Mouse (Mus musculus): ENCODE data around the gene Otop2. TPM values are rescaled to one million over a fixed set of nuclear protein-coding genes. Genes with fewer than 3 reads are reported as not detected.

Gene Otop2
- polyA plus RNA-seq, 1 experiment from 2014 or later = 0.31 TPM

GRCm38 (mm10) chr11:115290314-115290713, 16.6 kb upstream of the Otop2 start:
- Histone ChIP-seq H3K9me3 (no peaks in the 10 kb centered on the region), H3K9ac (no peak overlapping the region), H3K36me3 (no peaks in the 10 kb centered on the region), H3K27me3 (no peaks in the 10 kb centered on the region; the same call in 1 of the 2 replicates), H3K4me2 (no peak overlapping the region), H3K27ac (no peak overlapping the region), H3K4me1 (no peaks in the 10 kb centered on the region), H3K4me3 (no peak overlapping the region)
- 84% methylated on average over 1 of the region's 1 CpGs for WGBS
- ATAC-seq (ENCODE audit: insufficient number of reproducible peaks, low FRiP score, low TSS enrichment, low read depth) = no peak

GRCm38 (mm10) chr11:115290919-115291318, 16.0 kb upstream of the Otop2 start:
- Histone ChIP-seq H3K9me3 (no peaks in the 10 kb centered on the region), H3K27ac (no peak overlapping the region), H3K4me3 (no peak overlapping the region), H3K27me3 (peaks cover 4% of the 10 kb centered on the region), H3K36me3 (no peaks in the 10 kb centered on the region), H3K9ac (no peak overlapping the region), H3K4me1 (no peaks in the 10 kb centered on the region), H3K4me2 (no peak overlapping the region)
- ATAC-seq (ENCODE audit: insufficient number of reproducible peaks, low FRiP score, low TSS enrichment, low read depth) = no peak
- WGBS = 62% methylated on average over 6 of the region's 6 CpGs

- Histone ChIP-seq H3K4me3 (no peak overlapping the region), H3K9me3 (no peaks in the 10 kb centered on the region), H3K4me1 (no peaks in the 10 kb centered on the region), H3K27ac (no peak overlapping the region), H3K36me3 (no peaks in the 10 kb centered on the region), H3K27me3 (peaks cover 10% of the 10 kb centered on the region), H3K9ac (no peak overlapping the region), H3K4me2 (no peak overlapping the region)
- 76% methylated on average over 10 of the region's 10 CpGs for WGBS
- no peak for ATAC-seq (ENCODE audit: insufficient number of reproducible peaks, low FRiP score, low TSS enrichment, low read depth)
These were observed 15.5 kb upstream of the Otop2 start for GRCm38 (mm10) chr11:115291503-115291902.

GRCm38 (mm10) chr11:115292631-115293375, 14.2 kb upstream of the Otop2 start:
- WGBS = 60% methylated on average over 14 of the region's 14 CpGs
- Histone ChIP-seq H3K4me3 (no peak overlapping the region), H3K27me3 (peaks cover 22% of the 10 kb centered on the region), H3K4me1 (peaks cover 8% of the 10 kb centered on the region), H3K9ac (no peak overlapping the region), H3K4me2 (no peak overlapping the region), H3K27ac (no peak overlapping the region), H3K9me3 (no peaks in the 10 kb centered on the region), H3K36me3 (no peaks in the 10 kb centered on the region)
- ATAC-seq (ENCODE audit: insufficient number of reproducible peaks, low FRiP score, low TSS enrichment, low read depth) = no peak

GRCm38 (mm10) chr11:115295939-115296338, 11.0 kb upstream of the Otop2 start:
- no peak overlapping the region for H3K27ac ChIP-seq
- peaks cover 8% of the 10 kb centered on the region for H3K4me1 ChIP-seq
- no peaks in the 10 kb centered on the region for H3K36me3 ChIP-seq
- no peak overlapping the region for H3K9ac ChIP-seq
- no peak overlapping the region for H3K4me2 ChIP-seq
- H3K4me3 ChIP-seq = no peak overlapping the region
- no peak for ATAC-seq (ENCODE audit: insufficient number of reproducible peaks, low FRiP score, low TSS enrichment, low read depth)
- H3K9me3 ChIP-seq = no peaks in the 10 kb centered on the region
- 82% methylated on average over 11 of the region's 11 CpGs for WGBS
- peaks cover 44% of the 10 kb centered on the region for H3K27me3 ChIP-seq

GRCm38 (mm10) chr11:115296471-115297210, 10.3 kb upstream of the Otop2 start:
- H3K4me2 ChIP-seq = peak overlapping the region; percentile 82
- peaks cover 8% of the 10 kb centered on the region for H3K4me1 ChIP-seq
- no peaks in the 10 kb centered on the region for H3K36me3 ChIP-seq
- peak overlapping the region; percentile 43 for H3K4me3 ChIP-seq
- 54% methylated on average over 21 of the region's 21 CpGs for WGBS
- H3K27me3 ChIP-seq = peaks cover 44% of the 10 kb centered on the region
- no peaks in the 10 kb centered on the region for H3K9me3 ChIP-seq
- no peak for ATAC-seq (ENCODE audit: insufficient number of reproducible peaks, low FRiP score, low TSS enrichment, low read depth)
- no peak overlapping the region for H3K27ac ChIP-seq
- H3K9ac ChIP-seq = no peak overlapping the region

- H3K36me3 ChIP-seq = no peaks in the 10 kb centered on the region
- peaks cover 44% of the 10 kb centered on the region for H3K27me3 ChIP-seq
- ATAC-seq (ENCODE audit: insufficient number of reproducible peaks, low FRiP score, low TSS enrichment, low read depth) = no peak
- H3K27ac ChIP-seq = no peak within 1 kb of the TSS
- no peak within 1 kb of the TSS for H3K9ac ChIP-seq
- peaks cover 8% of the 10 kb centered on the region for H3K4me1 ChIP-seq
- peak within 1 kb of the TSS; percentile 43 for H3K4me3 ChIP-seq
- H3K4me2 ChIP-seq = peak within 1 kb of the TSS; percentile 82
- H3K9me3 ChIP-seq = no peaks in the 10 kb centered on the region
- WGBS = under 1% methylated on average over 44 of the region's 44 CpGs
These were observed 9.6 kb upstream of the Otop2 start, which contains the start of gene Fads6 for GRCm38 (mm10) chr11:115297214-115297826. Gene Fads6, minus strand, starts transcription at chr11:115297663.

GRCm38 (mm10) chr11:115298160-115298559, 8.8 kb upstream of the Otop2 start:
- Histone ChIP-seq H3K36me3 (no peaks in the 10 kb centered on the region), H3K9me3 (no peaks in the 10 kb centered on the region), H3K4me1 (peaks cover 8% of the 10 kb centered on the region), H3K4me2 (no peak overlapping the region), H3K4me3 (no peak overlapping the region), H3K27ac (no peak overlapping the region), H3K27me3 (peaks cover 44% of the 10 kb centered on the region), H3K9ac (no peak overlapping the region)
- no peak for ATAC-seq (ENCODE audit: insufficient number of reproducible peaks, low FRiP score, low TSS enrichment, low read depth)
- 61% methylated on average over 8 of the region's 8 CpGs for WGBS

GRCm38 (mm10) chr11:115300745-115301144, 6.2 kb upstream of the Otop2 start:
- peaks cover 42% of the 10 kb centered on the region for H3K27me3 ChIP-seq
- no peak overlapping the region for H3K27ac ChIP-seq
- H3K9me3 ChIP-seq = no peaks in the 10 kb centered on the region
- H3K4me3 ChIP-seq = no peak overlapping the region
- no peak overlapping the region for H3K4me2 ChIP-seq
- H3K9ac ChIP-seq = no peak overlapping the region
- peaks cover 8% of the 10 kb centered on the region for H3K4me1 ChIP-seq
- 77% methylated on average over 4 of the region's 4 CpGs for WGBS
- no peak for ATAC-seq (ENCODE audit: insufficient number of reproducible peaks, low FRiP score, low TSS enrichment, low read depth)
- H3K36me3 ChIP-seq = no peaks in the 10 kb centered on the region

- WGBS = 85% methylated on average over 2 of the region's 2 CpGs
- no peak overlapping the region for H3K4me3 ChIP-seq
- no peak overlapping the region for H3K9ac ChIP-seq
- ATAC-seq (ENCODE audit: insufficient number of reproducible peaks, low FRiP score, low TSS enrichment, low read depth) = no peak
- no peak overlapping the region for H3K4me2 ChIP-seq
- H3K36me3 ChIP-seq = no peaks in the 10 kb centered on the region
- H3K27me3 ChIP-seq = peaks cover 35% of the 10 kb centered on the region
- H3K4me1 ChIP-seq = peaks cover 11% of the 10 kb centered on the region
- no peak overlapping the region for H3K27ac ChIP-seq
- no peaks in the 10 kb centered on the region for H3K9me3 ChIP-seq
These were observed 5.6 kb upstream of the Otop2 start for GRCm38 (mm10) chr11:115301351-115301750.

- H3K4me3 ChIP-seq = no peak overlapping the region
- no peak overlapping the region for H3K27ac ChIP-seq
- 60% methylated on average over 8 of the region's 8 CpGs for WGBS
- H3K4me2 ChIP-seq = no peak overlapping the region
- H3K4me1 ChIP-seq = 0 out of 2 replicates have a peak, but pooled peaks cover 5% of the 10 kb centered on the region
- peaks cover 21% of the 10 kb centered on the region for H3K27me3 ChIP-seq
- H3K36me3 ChIP-seq = no peaks in the 10 kb centered on the region
- H3K9me3 ChIP-seq = no peaks in the 10 kb centered on the region
- no peak for ATAC-seq (ENCODE audit: insufficient number of reproducible peaks, low FRiP score, low TSS enrichment, low read depth)
- no peak overlapping the region for H3K9ac ChIP-seq
These were observed 3.8 kb upstream of the Otop2 start for GRCm38 (mm10) chr11:115303167-115303566.

- Histone ChIP-seq H3K4me2 (no peak overlapping the region), H3K4me1 (0 out of 2 replicates have a peak, but pooled peaks cover 5% of the 10 kb centered on the region), H3K27me3 (peaks cover 23% of the 10 kb centered on the region), H3K9ac (no peak overlapping the region), H3K27ac (no peak overlapping the region), H3K4me3 (no peak overlapping the region), H3K36me3 (no peaks in the 10 kb centered on the region), H3K9me3 (no peaks in the 10 kb centered on the region)
- no peak for ATAC-seq (ENCODE audit: insufficient number of reproducible peaks, low FRiP score, low TSS enrichment, low read depth)
- WGBS = 65% methylated on average over 1 of the region's 1 CpGs
These were observed 1.8 kb downstream of the Otop2 start for GRCm38 (mm10) chr11:115308781-115309180.
